Mouse (Mus musculus) liver, embryonic 14.5 days (tissue): ENCODE results near the gene Sprn. TPM values are rescaled to one million over a fixed set of nuclear protein-coding genes. Genes with fewer than 3 reads are reported as not detected.

ENCODE experiments used
- ATAC-seq: fragments of 200-750 bp; cut with Nextera tagmentation; 2 replicates; pipeline ENCODE4 v1.8.0; 2017; ENCODE audit warnings: moderate number of reproducible peaks, mild to moderate bottlenecking, moderate library complexity; ENCODE audit not compliant: insufficient read depth
- DNase-seq, 3 experiments: peaks; one replicate each; pipeline ENCODE4 v3.0.0-alpha.2; 2012 to 2013; ENCODE audit warnings: low read depth in 3 of 3, low spot score in 3 of 3
- H3K27ac ChIP-seq: fragments of 300-500 bp; sonication (generic); 2 replicates; pipeline ENCODE4 v1.5.1; 2014; ENCODE audit warnings: moderate library complexity, mild to moderate bottlenecking, control low read depth, inconsistent platforms
- H3K27me3 ChIP-seq: fragments of 300-500 bp; sonication (generic); 2 replicates; pipeline ENCODE4 v1.6.1; 2014; ENCODE audit warnings: mild to moderate bottlenecking, low read length, moderate library complexity; ENCODE audit not compliant: control insufficient read depth, insufficient read depth
- H3K36me3 ChIP-seq: fragments of 300-500 bp; sonication (generic); replicated peaks from 2 replicates; pipeline ENCODE4 v1.6.1; 2014; ENCODE audit warnings: low read depth; ENCODE audit not compliant: control insufficient read depth, insufficient read depth
- H3K4me1 ChIP-seq, 2 experiments: fragments of 200-500 bp in 1 of 2; fragments of 300-500 bp in 1 of 2; sonication (generic) in 1 of 2; replicated peaks; 2 replicates each; pipeline ENCODE4 v1.6.1; 2012 to 2014; ENCODE audit warnings: antibody characterized with exemption in 1 of 2, inconsistent platforms in 1 of 2, low read length in 1 of 2; ENCODE audit not compliant: control insufficient read depth in 2 of 2, insufficient read depth in 2 of 2
- H3K4me2 ChIP-seq: fragments of 300-500 bp; sonication (generic); 2 replicates; pipeline ENCODE4 v1.6.1; 2014; ENCODE audit warnings: low read depth, mild to moderate bottlenecking, control low read depth, moderate library complexity
- H3K4me3 ChIP-seq, 2 experiments: fragments of 200-500 bp in 1 of 2; fragments of 300-500 bp in 1 of 2; sonication (generic) in 1 of 2; 2 replicates each; pipeline ENCODE4 v1.5.1; 2012 to 2014; ENCODE audit warnings: low read depth in 2 of 2, low read length in 2 of 2, mild to moderate bottlenecking in 2 of 2, control low read depth in 1 of 2, inconsistent platforms in 1 of 2, moderate library complexity in 1 of 2; ENCODE audit not compliant: insufficient read depth in 1 of 2
- H3K9ac ChIP-seq: fragments of 300-500 bp; sonication (generic); replicated peaks from 2 replicates; pipeline ENCODE4 v1.6.1; 2014; ENCODE audit warnings: mild to moderate bottlenecking, control low read depth, moderate library complexity
- H3K9me3 ChIP-seq: fragments of 300-500 bp; sonication (generic); 2 replicates; pipeline ENCODE4 v1.6.1; 2016; ENCODE audit warnings: low read length, mixed read lengths; ENCODE audit not compliant: control insufficient read depth
- CTCF ChIP-seq: IDR thresholded peaks from 2 replicates; pipeline ENCODE4 v1.5.1; 2016; ENCODE audit warnings: antibody characterized with exemption, low read depth, control low read depth
- EP300 ChIP-seq: IDR thresholded peaks from 2 replicates; pipeline ENCODE4 v1.6.1; 2016; ENCODE audit warnings: antibody characterized with exemption, low read depth
- WGBS: fragments of 180-500 bp; shearing (Covaris S2); extraction: QIAGEN DNeasy Blood & Tissue Kit; methylation state at CpG from one replicate; pipeline ENCODE4 v1.1.7; 2014; ENCODE audit not compliant: insufficient replicate concordance; 5-methylcytosine and 5-hydroxymethylcytosine counted together
- polyA plus RNA-seq, 2 experiments: library from polyadenylated mRNA; depleted of rRNA in 1 of 2; stranded (reverse) in 1 of 2; unstranded in 1 of 2; fragments of >200 nt; fragmentation: Nextera tagmentation in 1 of 2; extraction: Ambion mirVana in 1 of 2; gene quantifications; 2 replicates each; pipeline versions ENCODE4 v1.2.1 to v1.2.3; 2012 to 2014

The Sprn gene
- polyA plus RNA-seq, 2 experiments, result not detected

DNA sequence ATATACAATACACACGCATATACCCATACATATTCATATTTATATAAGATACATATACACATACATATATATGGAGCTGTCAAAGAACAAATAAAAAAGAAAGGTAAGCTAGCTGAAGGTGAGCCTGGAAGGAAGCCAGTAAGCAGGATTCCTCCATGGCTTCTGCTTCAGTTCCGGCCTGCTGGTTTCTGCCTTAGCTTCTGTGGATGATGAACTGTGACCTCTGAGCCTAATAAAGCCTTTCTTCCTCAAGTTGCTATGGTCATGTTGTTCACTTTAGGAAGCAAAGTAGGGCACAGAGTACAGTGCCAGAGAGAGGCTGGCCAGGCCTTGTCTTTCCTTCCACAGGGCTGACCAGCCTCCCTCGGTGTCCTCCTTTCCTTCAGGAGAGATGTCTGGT lies 16.2 kb upstream of the Sprn start:
- H3K4me1 ChIP-seq, result no peaks in the 10 kb centered on the region
- 68% methylated on average over 3 of the region's 3 CpGs for WGBS

DNA sequence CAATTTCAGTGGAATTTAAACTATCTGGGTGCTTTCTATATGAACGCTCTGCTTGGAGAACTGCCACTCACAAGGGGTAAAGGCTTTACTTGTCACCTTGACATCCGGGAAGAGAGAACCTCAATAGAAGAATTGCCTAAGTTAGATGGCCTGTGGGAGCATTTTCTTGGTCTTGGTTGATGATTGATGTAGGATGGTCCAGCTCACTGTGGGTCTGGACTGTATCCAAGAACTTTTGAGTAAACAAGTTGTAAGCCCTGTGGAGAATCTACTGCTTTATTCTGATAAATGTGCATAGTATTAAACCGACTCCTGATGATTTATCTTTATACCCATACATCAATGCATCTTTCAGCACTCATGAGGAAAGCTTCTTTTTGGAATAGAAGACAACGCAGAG lies 14.7 kb upstream of the Sprn start:
- no peak for TF ChIP-seq EP300
- no peak for TF ChIP-seq CTCF
- Histone ChIP-seq H3K9me3 (no peaks in the 10 kb centered on the region), H3K9ac (no peak overlapping the region), H3K4me1 (no peaks in the 10 kb centered on the region), H3K27ac (no peak overlapping the region), H3K4me3 (no peak overlapping the region), H3K36me3 (no peaks in the 10 kb centered on the region), H3K27me3 (no peaks in the 10 kb centered on the region), H3K4me2 (no peak overlapping the region)
- DNase-seq (no peak), ATAC-seq (no peak)
- WGBS, result 57% methylated on average over 4 of the region's 4 CpGs

More for the DNA sequence above, 16.2 kb upstream of the Sprn start:
- Histone ChIP-seq H3K9ac (no peak overlapping the region), H3K27me3 (no peaks in the 10 kb centered on the region), H3K4me2 (no peak overlapping the region), H3K4me3 (no peak overlapping the region), H3K27ac (no peak overlapping the region), H3K36me3 (no peaks in the 10 kb centered on the region), H3K9me3 (no peaks in the 10 kb centered on the region)
- ATAC-seq (no peak), DNase-seq (no peak)
- no peak for TF ChIP-seq CTCF
- no peak for TF ChIP-seq EP300

DNA sequence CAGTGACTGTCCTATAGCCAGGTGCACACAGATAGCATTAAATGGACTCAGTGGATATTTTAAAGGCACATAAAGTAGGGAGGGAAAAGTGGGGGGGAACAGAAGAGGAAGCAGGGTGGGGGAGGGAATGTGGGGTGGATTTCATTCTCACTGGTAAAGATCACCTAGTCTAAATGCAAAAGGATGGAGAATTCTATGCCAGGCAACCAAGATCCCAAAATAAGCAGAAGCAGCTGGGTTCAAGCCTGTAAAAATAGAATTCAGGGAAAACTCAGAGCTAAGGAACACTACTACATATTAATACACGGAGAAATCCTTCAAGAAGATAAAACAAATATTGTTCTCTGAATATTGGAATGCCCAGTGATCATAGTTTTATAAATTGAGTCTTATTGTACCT lies 13.3 kb upstream of the Sprn start:
- Histone ChIP-seq H3K27me3 (no peaks in the 10 kb centered on the region), H3K9me3 (no peaks in the 10 kb centered on the region), H3K4me3 (no peak overlapping the region), H3K9ac (no peak overlapping the region), H3K4me1 (no peaks in the 10 kb centered on the region), H3K27ac (no peak overlapping the region), H3K4me2 (no peak overlapping the region), H3K36me3 (no peaks in the 10 kb centered on the region)
- no peak for DNase-seq
- no peak for ATAC-seq
- TF ChIP-seq EP300 (no peak), CTCF (no peak)
- 55% methylated on average over 1 of the region's 1 CpGs for WGBS

- TF ChIP-seq CTCF (no peak), EP300 (no peak)
- Histone ChIP-seq H3K27ac (no peak within 1 kb of the TSS), H3K27me3 (no peaks in the 10 kb centered on the region), H3K4me1 (no peaks in the 10 kb centered on the region), H3K9ac (no peak within 1 kb of the TSS), H3K9me3 (no peaks in the 10 kb centered on the region), H3K4me3 (no peak within 1 kb of the TSS), H3K36me3 (no peaks in the 10 kb centered on the region), H3K4me2 (no peak within 1 kb of the TSS)
- DNase-seq, result no peak
- ATAC-seq, result no peak
- 52% methylated on average over 7 of the region's 7 CpGs for WGBS
Observed at GRCm38 (mm10) chr7:140164664-140165063, 10.0 kb upstream of the Sprn start, which contains the start of gene Olfr522. Gene Olfr522, minus strand, starts transcription at chr7:140164764.

DNA sequence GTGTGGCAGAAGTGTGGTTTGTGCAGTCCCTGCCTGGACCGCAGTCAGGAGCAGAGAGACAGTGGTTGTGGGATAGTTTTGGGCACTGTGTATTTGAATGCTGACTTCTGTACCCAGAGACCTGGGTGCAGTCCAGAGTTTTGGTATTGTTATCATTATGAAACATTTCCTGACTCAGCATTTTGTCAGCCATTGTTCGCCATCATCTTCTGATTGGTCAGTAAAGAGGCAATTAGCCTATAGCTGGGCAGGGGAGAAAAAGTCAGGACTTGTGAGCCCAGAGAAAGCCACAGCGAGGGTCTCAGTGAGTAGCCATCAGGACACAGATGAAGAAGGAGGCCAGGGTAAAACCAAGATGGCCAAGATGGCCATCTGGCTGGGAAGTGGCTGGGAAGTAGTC lies 5.7 kb upstream of the Sprn start:
- H3K9ac ChIP-seq, result no peak overlapping the region
- no peaks in the 10 kb centered on the region for H3K9me3 ChIP-seq
- no peaks in the 10 kb centered on the region for H3K4me1 ChIP-seq
- TF ChIP-seq CTCF, result no peak
- TF ChIP-seq EP300, result no peak
- WGBS, result 49% methylated on average over 3 of the region's 3 CpGs
- H3K27ac ChIP-seq, result no peak overlapping the region
- H3K4me3 ChIP-seq, result no peak overlapping the region
- no peaks in the 10 kb centered on the region for H3K36me3 ChIP-seq
- H3K27me3 ChIP-seq, result no peaks in the 10 kb centered on the region
- H3K4me2 ChIP-seq, result no peak overlapping the region
- ATAC-seq (no peak), DNase-seq (no peak)
